Mouse (Mus musculus): ENCODE results near the gene Vgf. TPM values are rescaled to one million over a fixed set of nuclear protein-coding genes. Genes with fewer than 3 reads are reported as not detected.
A peak's percentile ranks its signal among the peaks of the same experiment; 100 is the strongest.

The Vgf gene
- not detected in 2 replicates for polyA plus RNA-seq (2015; fragmentation: Nextera tagmentation; extraction: Ambion mirVana)

GRCm38 (mm10) chr5:137026092-137026491 lies at the start of gene Vgf:
Gene Vgf (plus strand): TSS chr5:137026392.

GRCm38 (mm10) chr5:136986695-136987137 lies 39.5 kb upstream of the Vgf start, which contains the start of gene Plod3:
Gene Plod3 (plus strand): TSS chr5:136987019.

DNA sequence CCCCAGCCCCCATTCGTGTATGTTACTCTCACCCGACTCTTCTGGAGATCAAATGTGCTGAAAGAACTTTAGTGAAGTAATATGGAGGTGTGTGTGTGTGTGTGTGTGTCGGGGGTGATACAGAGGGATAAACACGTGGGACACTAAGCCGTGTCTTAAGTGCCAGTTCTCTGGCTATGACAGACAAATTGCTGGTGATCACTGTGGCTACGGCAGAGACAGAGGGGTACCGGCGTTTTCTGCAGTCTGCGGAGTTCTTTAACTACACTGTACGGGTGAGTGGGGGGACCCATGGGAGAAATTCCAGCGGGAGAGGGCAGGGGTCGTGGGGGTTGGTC lies 38.3 kb upstream of the Vgf start, which contains the start of gene Znhit1:
Gene Znhit1 (minus strand): TSS at position 88 of the 338 bp plus-strand sequence.

GRCm38 (mm10) chr5:137045402-137046323 lies 19.5 kb downstream of the Vgf start, which contains the start of gene Ap1s1:
Gene Ap1s1 (minus strand): TSS chr5:137046135.

GRCm38 (mm10) chr5:137072079-137072960 lies 46.1 kb downstream of the Vgf start, which contains the start of gene Serpine1:
Gene Serpine1 (minus strand): TSS chr5:137072268.

MicroRNAs within 50 kb of the gene (microRNA counts, 519-probe panel; counts per million panel counts)
- microRNA mmu-miR-702, result 296 counts per million, percentile 58 among the panel's probes with 10 or more counts

Small RNA genes within 50 kb of the gene (microRNA-seq; reads per million reads assigned to microRNA genes)
- gene Mir702, result 6.6 to 14.6 reads per million in 2 experiments

Other genes with a start within 250 kb of the Vgf start
- 22.9 and 24.1 TPM in 2 replicates for gene Col26a1, start 143.2 kb upstream of the Vgf start, polyA plus RNA-seq (2015; fragmentation: Nextera tagmentation; extraction: Ambion mirVana)
- 20.8 and 25.7 TPM in 2 replicates for gene Ift22, start 118.2 kb upstream of the Vgf start, polyA plus RNA-seq (2015; fragmentation: Nextera tagmentation; extraction: Ambion mirVana)
- gene Fis1, start 73.1 kb upstream of the Vgf start, polyA plus RNA-seq (2015; fragmentation: Nextera tagmentation; extraction: Ambion mirVana), result 178 and 191 TPM in 2 replicates
- 7.8 and 12.0 TPM in 2 replicates for gene Cldn15, start 59.8 kb upstream of the Vgf start, polyA plus RNA-seq (2015; fragmentation: Nextera tagmentation; extraction: Ambion mirVana)
- gene Plod3, start 39.4 kb upstream of the Vgf start, polyA plus RNA-seq (2015; fragmentation: Nextera tagmentation; extraction: Ambion mirVana), result 13.4 and 20.1 TPM in 2 replicates
- gene Znhit1, start 38.4 kb upstream of the Vgf start, polyA plus RNA-seq (2015; fragmentation: Nextera tagmentation; extraction: Ambion mirVana), result 50.8 and 52.5 TPM in 2 replicates
- 81.5 and 101 TPM in 2 replicates for gene Ap1s1, start 19.7 kb downstream of the Vgf start, polyA plus RNA-seq (2015; fragmentation: Nextera tagmentation; extraction: Ambion mirVana)
- 0.50 and 0.71 TPM in 2 replicates for gene Serpine1, start 45.9 kb downstream of the Vgf start, polyA plus RNA-seq (2015; fragmentation: Nextera tagmentation; extraction: Ambion mirVana)
- gene Trim56, start 89.8 kb downstream of the Vgf start, polyA plus RNA-seq (2015; fragmentation: Nextera tagmentation; extraction: Ambion mirVana), result 4.1 and 5.1 TPM in 2 replicates
- gene Muc3, start 122.9 kb downstream of the Vgf start, polyA plus RNA-seq (2015; fragmentation: Nextera tagmentation; extraction: Ambion mirVana), result not detected in 2 replicates
- gene Muc3a, start 186.0 kb downstream of the Vgf start, polyA plus RNA-seq (2015; fragmentation: Nextera tagmentation; extraction: Ambion mirVana), result 0.09 TPM in 1 of 2 replicates, not detected in the other

Measured in skeletal muscle tissue, postnatal 0 days (tissue).